Mouse (Mus musculus) forebrain, embryonic 14.5 days (tissue): ENCODE data around the gene Irf2. TPM values are rescaled to one million over a fixed set of nuclear protein-coding genes. Genes with fewer than 3 reads are reported as not detected.

Experiments used
- ATAC-seq: fragments of 200-750 bp; cut with Nextera tagmentation; 2 replicates; pipeline ENCODE4 v1.8.0; 2017; ENCODE audit warnings: mild to moderate bottlenecking, moderate library complexity
- DNase-seq: peaks from one replicate; pipeline ENCODE4 v3.0.0-alpha.2; 2015; ENCODE audit warnings: low spot score
- H3K27ac ChIP-seq: fragments of 300-500 bp; sonication (generic); 2 replicates; pipeline ENCODE4 v1.5.1; 2014; ENCODE audit warnings: low read depth, mild to moderate bottlenecking, control low read depth, low read length, moderate library complexity
- H3K27me3 ChIP-seq: fragments of 300-500 bp; sonication (generic); replicated peaks from 2 replicates; pipeline ENCODE4 v1.6.1; 2014; ENCODE audit warnings: low read length, control low read depth, mixed read lengths; ENCODE audit not compliant: control insufficient read depth, insufficient read depth
- H3K36me3 ChIP-seq: fragments of 300-500 bp; sonication (generic); 2 replicates; pipeline ENCODE4 v1.6.1; 2014; ENCODE audit warnings: low read length, control low read depth; ENCODE audit not compliant: control insufficient read depth, insufficient read depth
- H3K4me1 ChIP-seq: fragments of 300-500 bp; sonication (generic); 2 replicates; pipeline ENCODE4 v1.6.1; 2014; ENCODE audit warnings: antibody characterized with exemption, low read length, control low read depth; ENCODE audit not compliant: control insufficient read depth, insufficient read depth
- H3K4me2 ChIP-seq: fragments of 300-500 bp; sonication (generic); 2 replicates; pipeline ENCODE4 v1.6.1; 2014; ENCODE audit warnings: mild to moderate bottlenecking, control low read depth, low read length
- H3K4me3 ChIP-seq: fragments of 300-500 bp; sonication (generic); 2 replicates; pipeline ENCODE4 v1.5.1; 2014; ENCODE audit warnings: low read depth, low read length, control low read depth
- H3K9ac ChIP-seq: fragments of 300-500 bp; sonication (generic); 2 replicates; pipeline ENCODE4 v1.6.1; 2014; ENCODE audit warnings: mild to moderate bottlenecking, low read length, control low read depth, moderate library complexity
- H3K9me3 ChIP-seq: fragments of 300-500 bp; sonication (generic); replicated peaks from 2 replicates; pipeline ENCODE4 v1.6.1; 2016; ENCODE audit warnings: low read length, control low read depth, mixed read lengths; ENCODE audit not compliant: control insufficient read depth
- WGBS: fragments of 180-500 bp; shearing (Covaris S2); extraction: QIAGEN DNeasy Blood & Tissue Kit; methylation state at CpG from one replicate; pipeline ENCODE4 v1.1.7; 2014; 5-methylcytosine and 5-hydroxymethylcytosine counted together
- polyA plus RNA-seq: library from polyadenylated mRNA; unstranded; fragments of >200 nt; fragmentation: Nextera tagmentation; extraction: Ambion mirVana; gene quantifications from 2 replicates; pipeline ENCODE4 v1.2.1, GENCODE M21; 2014

Gene Irf2
- polyA plus RNA-seq, 1 experiment from 2014 or later, result 6.2 TPM

DNA sequence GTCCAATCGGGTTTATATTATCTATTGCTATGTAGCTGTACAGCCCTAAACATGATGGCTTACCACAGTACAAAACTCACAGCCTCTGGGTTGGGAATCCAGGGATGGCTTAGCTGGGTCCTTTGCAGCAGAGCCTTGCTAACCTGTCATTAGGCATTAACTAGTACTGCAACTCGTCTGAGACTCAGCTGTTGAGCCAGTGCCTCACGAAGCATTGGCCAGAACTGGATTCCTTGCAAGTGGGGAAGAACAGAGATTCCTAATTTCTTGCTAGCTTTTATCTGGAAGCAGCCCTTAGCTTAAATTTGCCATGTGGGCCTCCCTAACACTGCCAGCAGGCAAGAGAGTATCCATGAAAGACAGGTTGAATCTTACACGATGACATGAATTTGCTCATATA lies 104.3 kb downstream of the Irf2 start:
- no peak overlapping the region for H3K4me3 ChIP-seq
- H3K36me3 ChIP-seq, result peaks cover 9% of the 10 kb centered on the region; the same call in 1 of the 2 replicates
- H3K27me3 ChIP-seq, result no peaks in the 10 kb centered on the region
- H3K9ac ChIP-seq, result no peak overlapping the region
- no peak for DNase-seq
- 90% methylated on average over 4 of the region's 4 CpGs for WGBS
- no peaks in the 10 kb centered on the region for H3K4me1 ChIP-seq
- no peak overlapping the region for H3K27ac ChIP-seq
- no peak for ATAC-seq
- no peaks in the 10 kb centered on the region for H3K9me3 ChIP-seq
- H3K4me2 ChIP-seq, result no peak overlapping the region

DNA sequence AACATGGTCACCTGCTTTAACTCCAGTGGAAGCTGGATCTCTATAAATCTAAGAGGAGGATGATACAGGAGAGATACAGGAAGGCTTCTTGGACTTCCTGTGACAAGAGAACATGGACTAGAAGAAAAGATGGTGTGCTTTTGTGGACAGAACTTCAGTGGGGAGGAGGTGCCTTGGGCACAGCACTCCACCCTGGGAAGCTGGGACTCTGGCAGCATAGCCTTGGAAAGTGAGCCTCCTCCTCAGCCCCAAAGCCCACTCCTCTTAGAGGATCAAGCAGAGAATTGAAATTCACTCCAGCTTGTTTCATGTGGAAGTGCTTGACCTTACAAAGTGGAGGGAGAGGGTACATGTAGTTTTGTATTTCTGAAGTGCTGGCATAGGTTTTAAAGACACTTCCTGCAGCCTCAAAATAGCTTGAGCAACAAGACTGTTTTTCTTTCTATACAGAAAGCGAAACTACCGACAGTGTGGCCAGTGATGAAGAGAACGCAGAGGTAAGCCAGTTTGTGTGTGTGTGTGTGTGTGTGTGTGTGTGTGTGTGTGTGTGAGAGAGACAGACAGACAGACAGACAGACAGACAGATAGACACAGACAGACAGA lies 104.9 kb downstream of the Irf2 start:
- WGBS, result 87% methylated on average over 3 of the region's 3 CpGs
- peaks cover 9% of the 10 kb centered on the region; the same call in 1 of the 2 replicates for H3K36me3 ChIP-seq
- H3K9me3 ChIP-seq, result no peaks in the 10 kb centered on the region
- H3K4me2 ChIP-seq, result no peak overlapping the region
- no peak for DNase-seq
- H3K27me3 ChIP-seq, result no peaks in the 10 kb centered on the region
- H3K4me1 ChIP-seq, result no peaks in the 10 kb centered on the region
- ATAC-seq, result no peak
- H3K27ac ChIP-seq, result peak overlapping the region; percentile 27; the same call in 1 of the 2 replicates
- no peak overlapping the region for H3K9ac ChIP-seq
- no peak overlapping the region for H3K4me3 ChIP-seq

DNA sequence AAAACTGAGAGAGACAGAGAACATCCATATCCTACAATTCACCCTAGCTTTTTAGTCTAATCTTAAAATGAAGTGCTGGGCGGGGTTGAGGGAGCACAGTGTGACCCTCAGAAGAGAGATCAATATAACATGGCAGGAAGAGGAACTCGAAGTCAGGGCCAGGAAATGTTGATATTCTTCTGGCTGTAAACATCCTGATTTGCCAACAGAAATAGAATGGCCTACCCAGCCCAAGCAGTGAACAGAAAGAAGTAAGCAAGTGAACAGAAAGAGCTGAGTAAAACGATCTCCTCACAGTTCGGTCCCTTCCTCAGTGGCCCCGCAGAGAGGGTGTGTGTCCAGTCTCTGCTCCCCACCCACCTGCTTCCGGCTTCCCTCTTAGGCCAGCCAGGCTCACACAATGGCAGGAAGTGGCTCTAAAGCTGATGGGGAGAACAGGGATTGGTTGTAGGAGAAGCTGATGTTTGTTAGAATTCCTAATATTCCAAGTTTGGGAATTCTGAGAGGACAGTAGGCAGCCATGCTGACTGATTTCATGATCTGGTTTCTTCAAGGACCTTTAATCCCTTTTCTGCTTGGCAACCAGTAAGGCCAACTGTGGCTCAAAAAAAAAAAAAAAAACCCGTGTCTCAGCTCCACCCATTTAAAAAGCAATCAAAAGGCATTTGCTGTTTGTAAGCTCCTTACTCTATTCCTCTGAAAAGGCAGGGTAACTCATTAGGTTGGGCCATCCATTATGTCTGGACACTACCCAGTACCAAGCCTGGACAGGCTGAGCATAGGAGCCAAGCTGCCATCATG lies 105.6 kb downstream of the Irf2 start:
- Histone ChIP-seq H3K27ac (0 out of 2 replicates have a peak overlapping the region, but pooled peaks have one; percentile 2), H3K9me3 (no peaks in the 10 kb centered on the region), H3K36me3 (peaks cover 9% of the 10 kb centered on the region; the same call in 1 of the 2 replicates), H3K9ac (no peak overlapping the region), H3K4me1 (no peaks in the 10 kb centered on the region), H3K4me3 (no peak overlapping the region), H3K4me2 (no peak overlapping the region), H3K27me3 (no peaks in the 10 kb centered on the region)
- no peak for DNase-seq
- ATAC-seq, result no peak
- 70% methylated on average over 7 of the region's 7 CpGs for WGBS

DNA sequence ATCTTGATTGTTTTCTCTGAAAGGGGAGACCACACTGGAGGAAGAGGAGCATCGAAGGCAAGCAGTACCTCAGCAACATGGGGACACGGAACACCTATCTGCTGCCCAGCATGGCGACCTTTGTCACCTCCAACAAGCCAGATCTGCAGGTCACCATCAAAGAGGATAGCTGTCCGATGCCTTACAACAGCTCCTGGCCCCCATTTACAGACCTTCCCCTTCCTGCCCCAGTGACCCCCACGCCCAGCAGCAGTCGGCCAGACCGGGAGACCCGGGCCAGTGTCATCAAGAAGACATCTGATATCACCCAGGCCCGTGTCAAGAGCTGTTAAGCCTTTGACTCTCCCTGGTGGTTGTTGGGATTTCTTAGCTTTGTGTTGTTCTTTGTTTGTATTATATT lies 106.4 kb downstream of the Irf2 start:
- ATAC-seq (no peak), DNase-seq (no peak)
- Histone ChIP-seq H3K9me3 (no peaks in the 10 kb centered on the region), H3K36me3 (peaks cover 9% of the 10 kb centered on the region; the same call in 1 of the 2 replicates), H3K4me1 (no peaks in the 10 kb centered on the region), H3K4me3 (no peak overlapping the region), H3K9ac (no peak overlapping the region), H3K27me3 (no peaks in the 10 kb centered on the region), H3K4me2 (no peak overlapping the region), H3K27ac (no peak overlapping the region)
- 96% methylated on average over 9 of the region's 9 CpGs for WGBS

DNA sequence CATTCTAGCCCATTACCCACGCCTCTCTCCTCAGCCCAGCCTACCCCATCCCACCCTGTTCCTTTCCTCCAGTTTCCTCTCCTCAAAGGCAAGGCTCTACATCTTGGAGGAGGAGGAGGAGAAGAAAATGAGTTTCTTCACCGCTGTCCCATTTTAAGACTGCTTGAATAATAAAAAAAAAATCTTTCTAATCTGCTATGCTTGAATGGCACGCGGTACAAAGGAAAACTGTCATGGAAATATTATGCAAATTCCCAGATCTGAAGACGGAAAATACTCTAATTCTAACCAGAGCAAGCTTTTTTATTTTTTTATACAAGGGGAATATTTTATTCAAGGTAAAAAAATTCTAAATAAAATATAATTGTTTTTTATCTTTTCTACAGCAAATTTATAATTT lies 107.4 kb downstream of the Irf2 start:
- ATAC-seq (no peak), DNase-seq (no peak)
- Histone ChIP-seq H3K4me1 (no peaks in the 10 kb centered on the region), H3K9ac (no peak overlapping the region), H3K4me3 (no peak overlapping the region), H3K9me3 (no peaks in the 10 kb centered on the region), H3K27ac (no peak overlapping the region), H3K27me3 (no peaks in the 10 kb centered on the region), H3K36me3 (peaks cover 9% of the 10 kb centered on the region; the same call in 1 of the 2 replicates), H3K4me2 (no peak overlapping the region)
- 90% methylated on average over 5 of the region's 5 CpGs for WGBS

DNA sequence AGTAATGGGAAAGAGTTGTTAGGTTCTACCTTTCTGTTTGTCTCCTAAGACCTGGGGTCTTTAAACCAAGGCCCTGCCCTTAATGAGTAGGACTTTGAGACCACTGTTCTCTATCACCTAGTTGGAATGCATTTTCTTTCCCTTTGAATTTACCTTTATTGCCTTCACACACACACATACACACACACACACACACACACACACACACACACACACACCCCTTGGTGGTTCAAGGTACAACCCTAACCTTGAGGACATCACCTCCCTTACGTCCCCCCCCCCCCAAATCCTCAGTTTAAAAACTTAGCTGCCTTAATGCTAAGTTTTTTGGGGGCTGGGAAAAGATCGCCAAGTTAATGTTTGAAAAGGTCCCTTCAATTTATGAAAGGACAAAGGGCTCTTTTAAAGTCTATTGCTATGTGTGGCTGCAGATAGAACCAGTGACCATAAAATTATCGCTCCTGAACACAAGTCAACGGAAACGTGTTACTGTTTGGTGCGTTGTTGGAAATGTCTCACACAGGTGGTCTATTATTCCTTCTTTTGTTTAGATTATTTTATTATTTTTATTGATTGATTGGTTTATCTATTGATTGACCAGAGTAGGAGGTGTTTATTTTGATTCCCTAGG lies 108.6 kb downstream of the Irf2 start:
- no peak for ATAC-seq

DNA sequence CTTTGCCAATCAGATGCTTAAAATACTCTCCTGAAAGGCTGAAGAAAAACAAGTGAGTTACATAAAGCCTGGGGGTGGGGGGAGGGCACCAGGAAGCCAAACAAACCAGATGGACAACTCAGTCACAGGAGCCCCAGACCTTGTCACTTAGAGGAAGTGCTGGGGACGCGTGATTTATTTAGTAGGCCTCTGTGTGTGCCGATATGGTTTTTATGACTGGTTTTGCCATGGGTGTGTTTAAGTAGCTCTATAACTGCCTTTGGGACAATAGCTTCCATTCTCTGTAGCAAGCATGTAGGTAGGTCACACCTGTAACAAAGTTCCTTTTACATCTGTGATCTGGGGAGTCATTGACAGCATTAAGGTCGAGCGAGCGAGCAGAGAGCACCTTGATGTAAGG lies 109.4 kb downstream of the Irf2 start:
- Histone ChIP-seq H3K9ac (no peak overlapping the region), H3K4me1 (no peaks in the 10 kb centered on the region), H3K36me3 (peaks cover 9% of the 10 kb centered on the region; the same call in 1 of the 2 replicates), H3K4me3 (no peak overlapping the region), H3K9me3 (no peaks in the 10 kb centered on the region), H3K27me3 (no peaks in the 10 kb centered on the region), H3K4me2 (no peak overlapping the region), H3K27ac (no peak overlapping the region)
- no peak for DNase-seq
- 91% methylated on average over 6 of the region's 6 CpGs for WGBS
- no peak for ATAC-seq

More for the DNA sequence above, 108.6 kb downstream of the Irf2 start:
- Histone ChIP-seq H3K9me3 (no peaks in the 10 kb centered on the region), H3K36me3 (peaks cover 9% of the 10 kb centered on the region; the same call in 1 of the 2 replicates), H3K4me3 (no peak overlapping the region), H3K9ac (no peak overlapping the region), H3K4me1 (no peaks in the 10 kb centered on the region), H3K27ac (no peak overlapping the region), H3K27me3 (no peaks in the 10 kb centered on the region), H3K4me2 (no peak overlapping the region)
- DNase-seq, result no peak
- WGBS, result 91% methylated on average over 6 of the region's 6 CpGs

DNA sequence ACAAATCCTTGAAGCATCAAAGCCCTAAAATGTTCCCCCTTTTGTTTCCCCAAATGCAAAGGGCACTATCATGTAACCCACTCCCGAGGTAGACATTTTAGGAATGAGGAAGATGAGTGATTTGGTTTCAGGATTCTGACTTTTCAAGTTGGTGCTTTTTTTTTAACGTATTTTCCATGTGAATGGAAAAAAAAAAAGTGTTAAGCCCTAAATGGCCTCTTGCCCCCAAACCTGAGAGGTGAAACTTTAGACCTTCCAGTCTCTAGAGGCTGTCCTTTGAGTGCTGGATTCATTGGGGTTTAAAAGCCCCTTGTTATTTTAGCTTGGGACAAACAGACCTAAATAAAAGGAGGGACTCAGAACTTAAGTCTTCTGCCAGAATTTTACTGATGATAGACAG lies 109.9 kb downstream of the Irf2 start:
- Histone ChIP-seq H3K4me1 (no peaks in the 10 kb centered on the region), H3K4me2 (no peak overlapping the region), H3K9ac (no peak overlapping the region), H3K9me3 (no peaks in the 10 kb centered on the region), H3K27ac (no peak overlapping the region), H3K4me3 (no peak overlapping the region), H3K36me3 (peaks cover 9% of the 10 kb centered on the region; the same call in 1 of the 2 replicates), H3K27me3 (no peaks in the 10 kb centered on the region)
- ATAC-seq (no peak), DNase-seq (no peak)
- WGBS, result 43% methylated on average over 2 of the region's 2 CpGs
